Mouse (Mus musculus): ENCODE data around the gene Olfr94.
"Not testable (repeated sequence)": the region's sequence is repeated elsewhere in the genome, so short reads cannot be mapped to it uniquely, and the experiment has no call there.

Gene Olfr94

DNA sequence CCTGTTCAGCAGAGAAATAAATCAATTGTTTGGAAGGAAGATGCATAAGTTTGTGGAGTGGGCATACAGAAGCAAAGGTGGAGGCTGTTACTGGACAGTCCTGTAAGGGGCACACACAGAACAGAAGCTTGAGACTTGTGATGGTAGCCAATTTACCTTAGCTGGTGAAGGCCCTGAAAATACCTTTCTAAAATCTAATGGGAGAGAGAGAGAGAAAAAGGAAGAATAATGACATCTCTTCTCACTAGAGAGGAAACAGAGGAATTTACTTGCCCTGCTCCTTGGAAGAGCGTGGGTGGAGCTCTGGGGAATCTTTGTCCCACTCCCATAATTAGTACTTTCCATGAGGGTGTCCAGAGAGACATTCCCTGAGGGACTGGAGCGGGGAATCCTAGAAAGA, at the start of gene Olfr94:
Olfr94 (minus strand) TSS at position 101 of the 400 bp plus-strand sequence.
- no peak for DNase-seq (ENCODE audit: extremely low spot score, low spot score)

DNA sequence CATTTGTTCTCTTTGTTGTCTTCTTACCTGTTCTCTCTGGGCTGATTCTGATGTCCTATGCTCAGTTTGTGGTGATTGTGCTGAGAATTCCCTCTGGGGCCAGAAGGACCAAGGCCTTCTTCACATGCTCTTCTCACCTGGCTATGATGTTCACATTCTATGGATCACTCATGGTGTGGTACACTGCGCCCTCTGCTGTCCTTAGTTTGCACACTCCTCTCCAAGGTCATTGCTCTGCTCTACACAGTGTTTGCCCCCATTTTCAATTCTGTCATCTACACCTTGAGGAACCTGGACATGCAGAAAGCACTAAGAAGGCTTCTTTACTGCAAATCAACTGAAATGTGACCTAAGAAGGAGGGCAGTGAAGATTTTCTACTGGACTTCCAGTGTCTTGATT, 49.8 kb upstream of the Olfr94 start:
- no peak for DNase-seq (ENCODE audit: extremely low spot score, low spot score)

DNA sequence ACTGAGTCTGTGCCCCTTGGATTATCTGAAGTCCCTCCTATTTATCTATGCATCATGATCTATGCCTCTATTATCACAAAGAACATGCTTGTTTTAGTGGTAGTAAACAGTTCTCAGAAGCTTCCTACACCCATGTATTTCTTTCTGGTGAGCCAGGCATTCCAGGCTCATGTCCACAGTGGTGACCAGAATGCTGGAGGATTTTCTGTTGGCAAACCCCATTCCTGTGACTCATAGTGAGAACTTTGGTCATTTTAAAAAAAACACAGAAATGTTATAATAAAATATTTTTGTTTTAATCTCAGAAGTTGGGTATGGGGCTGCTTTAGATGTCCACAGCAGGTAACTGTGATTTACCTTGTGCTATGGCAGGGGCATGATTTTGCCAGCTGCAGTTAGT, 48.7 kb upstream of the Olfr94 start:
- DNase-seq (ENCODE audit: extremely low spot score, low spot score), result no peak

DNA sequence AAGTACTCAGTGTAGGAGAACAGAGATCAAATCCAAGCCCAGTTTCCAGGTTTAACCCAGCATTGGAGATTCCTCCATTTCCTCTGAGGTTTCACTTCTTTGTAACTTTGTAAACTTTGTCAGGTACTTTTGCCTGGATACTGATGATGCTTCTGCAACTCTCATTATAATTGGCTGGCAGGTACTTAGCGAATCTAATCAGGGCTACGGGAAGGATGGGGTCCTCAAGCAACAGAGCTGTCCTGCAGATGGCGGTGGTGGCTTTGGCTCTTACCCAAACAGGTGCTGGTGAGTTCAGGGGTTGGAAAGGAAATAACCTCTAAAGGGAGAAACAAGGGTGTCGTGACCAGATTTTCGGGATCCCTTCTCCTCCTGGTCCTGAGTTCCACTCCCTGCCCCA, 45.9 kb upstream of the Olfr94 start:
- no peak for DNase-seq (ENCODE audit: extremely low spot score, low spot score)

DNA sequence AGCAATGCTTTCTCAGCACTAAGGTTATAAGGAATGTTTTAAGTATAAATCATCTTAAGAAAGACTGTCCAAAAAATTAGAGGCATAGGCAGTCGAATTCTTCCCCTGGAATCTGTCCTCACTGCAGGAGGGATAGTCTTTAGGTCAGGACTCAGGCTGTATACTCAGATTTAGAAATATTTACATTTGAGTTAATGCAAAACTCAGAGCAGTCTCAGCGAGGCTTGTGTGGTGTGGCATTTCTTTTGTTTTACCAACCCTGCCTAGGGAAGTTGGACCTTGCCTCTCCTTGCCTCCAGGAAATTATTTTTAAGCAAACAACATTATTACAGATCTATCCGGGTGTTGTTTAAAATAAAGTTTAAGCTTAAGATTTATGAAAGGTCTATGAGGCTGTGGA, 41.4 kb upstream of the Olfr94 start:
- no peak for DNase-seq (ENCODE audit: extremely low spot score, low spot score)

DNA sequence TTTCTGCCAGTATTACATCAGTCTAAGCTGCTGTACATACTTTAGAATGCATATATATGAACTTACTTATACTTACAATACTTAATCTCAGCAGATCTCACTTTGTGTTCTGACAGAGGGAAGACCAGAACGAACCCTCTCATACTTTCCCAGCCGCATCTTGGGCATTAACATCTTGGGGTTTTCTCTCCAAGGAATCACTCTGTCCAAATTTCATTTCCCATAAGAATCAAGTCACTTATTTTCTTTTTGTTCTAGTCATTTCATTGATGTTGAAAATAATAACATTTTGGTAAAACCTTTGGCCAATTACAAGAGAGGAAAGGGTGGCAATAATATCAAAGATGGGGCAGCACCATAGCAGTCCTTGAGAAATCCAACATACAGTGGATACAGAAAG, 36.4 kb upstream of the Olfr94 start, which contains the start of gene Olfr97:
Olfr97 (minus strand) TSS at position 101 of the 400 bp plus-strand sequence.
- not testable (repeated sequence) for DNase-seq (ENCODE audit: extremely low spot score, low spot score)

DNA sequence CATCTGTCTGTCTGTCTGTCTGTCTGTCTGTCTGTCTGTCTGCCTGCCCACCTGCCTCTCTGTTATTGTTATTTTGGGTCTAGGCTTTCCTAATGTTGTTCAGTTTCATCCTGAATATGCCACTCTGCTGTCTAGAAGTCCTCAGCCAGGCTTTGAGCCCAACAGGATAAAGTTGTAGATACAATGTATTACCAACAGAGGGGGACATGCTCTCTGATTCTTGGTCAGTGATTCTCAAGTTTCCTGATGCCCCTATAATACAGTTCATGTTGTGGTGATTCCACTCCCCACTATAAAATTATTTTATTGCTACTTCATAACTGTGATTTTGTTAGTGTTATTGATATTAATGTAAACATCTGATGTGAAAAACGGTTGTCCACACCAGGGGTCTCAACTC, 21.1 kb upstream of the Olfr94 start:
- DNase-seq (ENCODE audit: extremely low spot score, low spot score), result no peak

DNA sequence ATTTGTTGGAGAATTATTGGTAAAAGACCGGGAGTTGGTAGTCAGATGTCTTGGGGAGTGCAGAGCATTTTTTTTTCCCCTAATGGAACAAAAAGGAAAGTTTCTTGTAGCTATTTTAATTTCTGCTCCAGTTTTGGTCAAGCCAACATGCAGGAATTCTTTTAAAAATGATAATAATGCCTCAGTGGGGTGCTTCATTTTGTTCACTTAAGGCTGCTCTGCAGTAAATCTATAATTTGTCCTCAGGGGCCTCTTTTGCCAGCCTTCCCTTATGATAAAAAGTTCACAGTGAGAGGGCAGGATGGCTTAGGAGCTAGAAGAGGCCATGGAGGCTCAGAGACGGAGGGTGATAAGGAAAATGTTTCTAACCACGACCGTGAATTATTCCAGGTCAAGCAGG, 19.1 kb upstream of the Olfr94 start, which contains the start of gene Olfr96:
Olfr96 (plus strand) TSS at position 301 of the 400 bp plus-strand sequence.
- DNase-seq (ENCODE audit: extremely low spot score, low spot score), result no peak

DNA sequence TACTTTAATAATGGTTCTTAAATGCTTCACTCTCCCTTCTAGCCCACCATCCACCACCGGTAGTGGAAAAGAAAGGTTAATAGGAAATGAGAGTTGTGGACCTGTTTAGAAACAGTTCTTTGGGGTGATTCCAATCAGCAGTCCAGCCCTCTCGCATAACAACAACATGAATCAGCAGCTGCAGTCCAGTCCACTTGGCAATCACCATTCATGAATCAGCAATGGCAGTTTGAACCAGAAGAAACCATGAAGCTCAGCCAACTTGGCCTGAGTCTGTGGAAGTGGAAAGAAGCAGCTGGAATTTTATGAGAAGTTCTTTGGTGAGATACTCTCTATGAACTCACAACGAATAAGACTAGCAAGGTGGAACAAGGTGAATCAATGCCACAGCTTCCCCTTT, 17.7 kb upstream of the Olfr94 start:
- DNase-seq (ENCODE audit: extremely low spot score, low spot score), result no peak

DNA sequence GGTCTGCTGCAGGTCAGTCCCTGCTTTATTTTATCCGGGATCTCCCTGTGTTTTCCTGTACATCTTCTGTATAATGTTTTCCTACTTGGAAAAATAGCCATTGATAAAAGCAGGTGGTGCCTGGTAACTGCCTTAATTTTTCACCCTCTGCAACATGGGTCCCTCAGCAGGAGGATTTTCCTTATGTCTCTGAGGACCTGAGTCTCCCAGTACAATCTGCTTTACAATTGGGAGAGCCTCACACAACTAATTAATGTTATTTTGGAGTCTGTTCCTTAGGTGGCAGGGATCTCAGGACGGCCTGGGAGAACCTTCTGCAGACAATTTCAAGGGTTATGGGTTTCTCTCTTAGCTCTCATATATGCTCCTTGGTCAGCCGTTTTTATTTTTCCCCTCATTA, 12.2 kb upstream of the Olfr94 start, which contains the start of gene Olfr95:
Olfr95 (minus strand) TSS at position 101 of the 400 bp plus-strand sequence.
- DNase-seq (ENCODE audit: extremely low spot score, low spot score), result no peak

DNA sequence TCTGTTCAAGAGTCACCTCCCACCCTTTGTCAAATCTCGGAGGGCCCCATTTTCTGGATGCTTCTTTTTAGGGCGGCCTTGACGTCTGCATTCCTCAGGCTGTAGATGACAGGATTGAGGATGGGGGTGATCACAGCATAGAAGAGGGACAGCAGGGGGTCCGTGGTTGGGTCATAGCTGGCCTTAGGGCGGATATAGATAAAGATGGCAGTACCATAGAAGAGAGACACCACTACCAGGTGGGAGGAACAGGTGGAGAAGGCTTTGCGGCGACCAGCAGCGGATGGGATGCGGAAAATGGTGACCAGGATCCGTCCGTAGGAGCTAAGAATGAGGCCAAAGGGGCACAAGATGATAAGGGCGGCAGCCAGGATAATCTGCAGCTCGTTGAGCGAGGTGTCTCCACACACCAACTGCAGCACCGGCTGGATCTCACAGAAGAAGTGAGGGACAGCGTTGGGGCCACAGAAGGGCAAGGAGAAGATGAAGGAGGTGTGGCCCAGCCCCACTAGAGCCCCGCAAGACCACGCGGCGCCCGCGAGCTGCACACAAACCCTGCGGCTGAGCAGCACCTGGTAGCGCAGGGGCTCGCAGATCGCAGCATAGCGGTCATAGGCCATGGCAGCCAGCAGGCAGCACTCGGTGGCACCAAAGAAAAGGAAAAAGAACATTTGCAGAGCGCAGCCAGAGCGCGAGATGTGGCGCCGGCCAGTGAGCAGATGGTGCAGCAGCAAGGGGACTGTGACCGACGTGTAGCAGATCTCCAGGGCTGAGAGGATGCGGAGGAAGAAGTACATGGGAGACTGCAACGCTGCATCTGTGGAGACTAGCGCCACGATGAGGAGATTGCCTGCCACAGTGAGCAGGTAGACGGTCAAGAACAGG, 10.3 kb upstream of the Olfr94 start:
- peak; percentile 24 for DNase-seq (ENCODE audit: extremely low spot score, low spot score)

DNA sequence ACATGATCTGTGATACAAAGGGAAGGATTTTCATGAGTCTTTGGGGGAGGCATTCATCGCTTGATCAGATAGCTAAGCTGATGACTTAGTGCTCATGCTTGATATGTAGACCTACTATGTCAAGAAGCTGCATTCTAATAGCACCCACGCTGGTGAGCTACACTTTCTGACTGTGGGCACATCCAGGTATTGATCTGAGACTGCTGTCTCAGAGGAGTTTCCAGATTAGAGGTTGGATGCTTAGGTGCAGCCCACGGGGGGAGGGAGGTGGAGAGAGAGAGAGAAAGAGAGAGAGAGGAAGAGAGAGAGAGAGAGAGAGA, 3.1 kb upstream of the Olfr94 start:
- no peak for DNase-seq (ENCODE audit: extremely low spot score, low spot score)

DNA sequence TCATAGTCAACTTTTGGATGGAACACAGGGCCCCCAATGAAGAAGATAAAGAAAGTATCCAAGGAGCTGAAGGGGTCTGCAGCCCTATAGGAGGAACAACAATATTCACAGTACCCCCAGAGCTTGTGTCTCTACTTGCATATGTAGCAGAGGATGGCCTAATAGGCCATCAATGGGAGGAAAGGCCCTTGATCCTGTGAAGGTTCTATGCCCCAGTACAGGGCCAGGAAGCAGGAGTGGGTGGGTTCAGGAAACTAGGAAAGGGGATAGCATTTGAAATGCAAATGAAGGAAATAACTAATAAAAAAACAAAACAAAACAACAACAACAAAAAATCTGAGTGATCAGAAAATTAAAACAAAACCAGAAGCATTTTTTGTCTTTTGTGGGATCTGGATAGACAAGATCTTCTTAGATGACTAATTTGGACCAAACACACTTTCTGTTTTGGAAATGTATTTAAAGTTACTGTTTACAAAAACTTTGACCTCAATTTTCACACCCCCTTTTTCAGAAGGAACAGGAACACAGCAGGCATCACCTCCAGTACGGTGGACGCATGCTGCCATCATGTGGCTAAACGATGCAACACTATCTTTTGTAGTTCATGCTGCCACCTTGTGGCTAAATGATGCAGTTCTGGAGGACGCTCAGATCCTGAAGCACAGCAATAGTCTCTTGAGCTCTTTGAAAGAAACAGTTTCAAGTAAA, 2.6 kb upstream of the Olfr94 start:
- peak; percentile 74 for DNase-seq (ENCODE audit: extremely low spot score, low spot score)

DNA sequence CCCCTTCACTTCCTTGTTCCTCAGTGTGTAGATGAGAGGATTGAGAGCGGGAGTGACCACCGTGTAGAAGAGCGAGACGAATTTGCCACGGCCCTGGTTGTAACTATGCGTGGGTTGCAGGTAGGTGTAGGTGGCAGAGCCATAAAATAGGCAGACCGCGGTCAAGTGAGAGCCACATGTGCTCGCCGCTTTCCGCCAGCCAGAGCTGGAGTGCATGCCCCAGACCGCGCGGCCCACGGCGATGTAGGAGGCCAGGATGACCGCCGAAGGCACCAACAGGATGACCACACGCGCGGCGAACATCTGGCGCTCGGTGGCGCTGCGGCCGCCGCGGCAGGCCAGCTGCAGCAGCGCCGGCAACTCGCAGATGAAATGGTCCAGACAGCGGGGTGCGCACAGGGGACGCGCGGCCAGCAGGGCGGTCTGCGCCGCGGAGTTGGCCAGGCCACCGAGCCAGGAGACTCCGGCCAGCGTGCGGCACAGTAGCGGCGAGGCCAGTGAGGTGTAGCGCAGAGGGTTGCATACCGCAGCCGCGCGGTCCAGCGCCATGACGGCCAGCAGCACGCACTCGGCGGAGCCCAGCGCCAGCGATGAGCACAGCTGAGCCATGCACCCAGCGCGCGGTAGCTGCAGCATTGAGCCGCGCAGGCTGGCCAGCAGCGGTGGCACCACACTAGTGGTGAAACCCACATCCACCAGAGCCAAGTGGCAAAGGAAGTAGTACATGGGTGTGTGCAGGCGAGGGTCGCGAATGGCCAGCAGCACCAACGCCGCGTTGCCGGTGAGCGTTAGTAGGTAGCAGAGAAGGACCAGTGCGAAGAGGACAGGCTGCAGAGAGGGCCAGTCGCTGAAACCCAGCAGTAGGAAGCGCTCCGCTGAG, 3.7 kb downstream of the Olfr94 start:
- DNase-seq (ENCODE audit: extremely low spot score, low spot score), result peak; percentile 75

DNA sequence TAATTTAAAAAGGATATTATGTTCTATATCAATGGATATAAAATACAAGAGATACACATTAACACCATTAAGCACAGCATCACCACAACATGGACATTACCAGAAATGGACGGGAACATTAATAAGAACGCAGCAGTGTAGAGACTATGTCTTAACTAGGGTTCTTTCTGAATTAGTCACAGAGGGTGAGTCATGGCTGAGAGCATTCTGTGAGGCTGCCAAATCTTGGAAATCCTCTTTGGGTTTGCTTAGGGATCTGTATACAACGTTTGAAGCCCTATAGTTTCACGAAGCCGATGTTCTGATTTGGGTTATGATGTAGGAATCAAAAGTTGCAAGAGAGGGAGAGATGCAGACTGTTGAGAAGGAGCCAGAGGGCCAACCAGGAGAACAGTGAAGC, 6.0 kb downstream of the Olfr94 start:
- DNase-seq (ENCODE audit: extremely low spot score, low spot score), result no peak

DNA sequence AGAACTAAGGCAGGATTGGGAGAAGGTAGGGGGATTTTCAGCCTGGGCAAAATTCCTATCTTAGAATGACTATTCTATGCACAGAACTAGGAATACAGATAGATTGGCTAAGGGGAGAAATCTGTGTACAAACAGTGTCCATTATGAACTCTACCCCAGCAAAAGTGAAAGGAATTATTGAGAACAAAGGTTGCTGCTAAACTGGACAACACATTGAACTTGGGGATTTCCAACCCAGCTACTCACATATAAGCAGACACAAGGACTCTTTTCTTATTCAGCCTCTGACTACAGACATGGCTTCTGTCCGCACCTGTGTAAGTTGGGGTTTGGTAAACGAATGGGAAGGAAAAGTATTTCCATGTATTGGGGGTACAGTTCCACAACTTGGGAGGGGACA, 7.1 kb downstream of the Olfr94 start, which contains the start of gene Ubd:
Ubd (plus strand) TSS at position 237 of the 400 bp plus-strand sequence.
- no peak for DNase-seq (ENCODE audit: extremely low spot score, low spot score)

DNA sequence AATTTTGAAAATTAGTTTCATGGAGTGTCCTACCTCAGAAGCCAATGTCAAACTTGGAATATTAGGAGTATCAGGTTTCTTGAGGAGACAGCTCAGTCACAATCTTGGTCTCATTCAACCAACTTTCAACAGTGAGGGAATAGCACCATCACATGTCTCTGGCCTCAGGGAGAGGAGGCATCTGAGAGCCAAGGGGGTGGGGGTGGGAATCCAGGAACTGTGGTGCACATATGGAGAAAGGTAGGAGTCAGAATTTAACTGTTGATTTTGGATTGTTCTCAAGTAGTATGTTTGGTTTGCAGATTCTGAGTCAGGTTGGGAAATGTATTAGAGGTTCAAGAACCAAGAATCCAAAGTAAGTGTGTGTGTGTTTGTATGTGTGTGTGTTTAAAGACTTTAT, 7.8 kb downstream of the Olfr94 start:
- no peak for DNase-seq (ENCODE audit: extremely low spot score, low spot score)

DNA sequence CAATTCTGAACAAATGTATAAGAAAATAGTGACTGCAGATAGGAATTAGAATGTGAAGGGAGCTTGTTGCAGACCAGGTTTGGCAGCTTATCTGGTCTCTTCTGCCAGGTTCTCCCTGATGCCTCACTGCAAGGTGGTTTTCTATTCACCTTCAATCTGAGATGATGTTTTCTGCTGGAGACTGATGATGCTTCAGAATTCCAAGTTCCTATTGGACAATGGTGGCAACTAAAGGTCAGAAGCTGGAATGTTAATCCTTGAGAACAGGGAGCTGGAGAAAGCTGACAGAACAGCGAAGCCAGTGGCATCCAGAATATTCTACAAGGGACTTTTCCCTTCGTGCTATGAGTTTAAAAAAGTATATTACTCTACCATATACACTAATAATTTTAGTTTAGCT, 10.1 kb downstream of the Olfr94 start:
- DNase-seq (ENCODE audit: extremely low spot score, low spot score), result no peak

DNA sequence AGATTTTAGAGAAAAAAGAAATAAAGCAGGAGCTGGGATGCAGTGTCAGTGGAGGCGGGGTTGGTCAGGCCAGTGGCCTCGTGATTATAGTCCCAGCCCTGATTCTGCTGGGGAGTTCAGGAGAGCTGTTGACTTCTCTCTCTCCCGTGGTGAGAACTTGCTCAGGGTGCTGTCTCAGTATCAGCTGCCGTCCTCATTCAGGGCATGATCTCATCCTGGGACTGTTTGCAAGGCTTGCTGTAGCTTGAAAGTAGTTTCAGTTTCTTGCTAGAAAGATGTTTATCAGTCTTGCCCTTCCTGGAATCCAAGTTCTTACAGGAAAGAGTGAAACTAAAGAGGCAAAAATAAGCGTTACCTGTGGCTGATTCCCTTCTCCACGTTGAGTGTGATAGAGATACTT, 15.3 kb downstream of the Olfr94 start:
- no peak for DNase-seq (ENCODE audit: extremely low spot score, low spot score)

DNA sequence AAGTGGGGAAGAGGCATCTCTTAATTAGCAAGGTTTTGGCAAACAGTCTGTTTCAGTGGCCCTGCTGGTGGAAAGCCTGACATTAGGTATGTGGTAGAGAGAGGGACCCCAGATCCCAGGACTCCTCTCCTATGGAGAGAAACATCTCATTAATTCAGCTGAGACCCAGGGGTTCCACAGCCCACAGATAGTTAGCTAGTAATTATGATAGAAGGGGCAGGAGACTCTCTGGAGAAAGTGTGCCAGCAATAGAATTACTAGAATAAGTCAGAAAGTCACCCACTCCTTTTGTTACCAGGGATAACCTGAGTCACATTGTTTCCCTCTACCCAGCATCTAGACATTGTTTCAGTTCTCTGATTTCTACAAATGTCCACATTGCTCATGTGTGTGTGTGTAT, 39.4 kb downstream of the Olfr94 start, which contains the start of gene Olfr93:
Olfr93 (minus strand) TSS at position 101 of the 400 bp plus-strand sequence.
- DNase-seq (ENCODE audit: extremely low spot score, low spot score), result no peak
